13 mouse cellular contexts compared by ENCODE assay signal in the genomic region with DNA sequence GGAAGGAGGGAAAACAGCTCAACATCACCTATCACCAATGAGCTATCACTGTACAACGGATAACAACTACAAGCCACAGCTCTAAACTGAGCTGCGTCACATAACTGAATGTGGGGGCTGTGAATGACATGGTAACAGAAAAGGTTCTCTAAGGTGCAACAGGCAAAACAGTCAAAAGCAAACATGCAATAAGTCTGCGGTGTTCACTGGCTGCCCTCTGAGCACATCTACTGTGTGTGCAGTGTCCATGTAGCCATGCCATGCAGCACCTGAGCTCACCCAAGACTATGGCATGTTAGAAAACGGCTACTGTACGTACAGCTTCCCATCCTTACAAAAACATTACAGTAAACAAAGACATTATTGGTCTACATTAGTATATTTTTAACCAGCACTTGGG. TPM values are rescaled to one million over a fixed set of nuclear protein-coding genes. Genes with fewer than 3 reads are reported as not detected.
DNase-seq lines count a peak whose midpoint lies in the region; ATAC-seq lines count a peak whose summit lies in the region.
"Had no signal": no experiment of that assay in that cellular context is flagged by ENCODE, and none has a peak within 500 bp of the region (broad histone marks: within the 10 kb centered on the region; RNA-seq: fewer than 3 reads in every experiment).

No protein-coding gene starts in this region.

- no peaks in the 10 kb centered on the region for H3K9me3 ChIP-seq in embryonic facial prominence, embryonic 15.5 days (replicated peaks)
- no peaks in the 10 kb centered on the region for H3K9me3 ChIP-seq in embryonic facial prominence, embryonic 10.5 days
- no peaks in the 10 kb centered on the region for H3K9me3 ChIP-seq in heart, embryonic 10.5 days
- H3K9me3 ChIP-seq: embryonic facial prominence, embryonic 13.5 days; G1E had no signal

- peaks cover 63% of the 10 kb centered on the region for H3K36me3 ChIP-seq in embryonic facial prominence, embryonic 15.5 days
- peaks cover 88% of the 10 kb centered on the region for H3K36me3 ChIP-seq in embryonic facial prominence, embryonic 10.5 days (replicated peaks)
- peaks cover 72% of the 10 kb centered on the region for H3K36me3 ChIP-seq in heart, embryonic 10.5 days

- intact Hi-C loops in heart, postnatal 14 days (cut with DNase I) = loop anchor here (1.0 to 5.0 kb wide), 3 partner anchors 101 to 244 kb away; no protein-coding TSS in a partner anchor

- H3K27ac ChIP-seq in embryonic facial prominence, embryonic 15.5 days (replicated peaks) = peak overlapping the region; percentile 6; the same call in 1 of the 2 replicates
- no peak overlapping the region for H3K27ac ChIP-seq in embryonic facial prominence, embryonic 10.5 days (replicated peaks)
- no peak overlapping the region for H3K27ac ChIP-seq in heart, embryonic 10.5 days
- H3K27ac ChIP-seq: embryonic facial prominence, embryonic 13.5 days had no signal

- H3K4me3 ChIP-seq in embryonic facial prominence, embryonic 15.5 days (replicated peaks) = no peak overlapping the region
- H3K4me3 ChIP-seq in embryonic facial prominence, embryonic 10.5 days = no peak overlapping the region
- H3K4me3 ChIP-seq in heart, embryonic 10.5 days = no peak overlapping the region
- H3K4me3 ChIP-seq: embryonic facial prominence, embryonic 13.5 days had no signal

- no peak overlapping the region for H3K4me2 ChIP-seq in embryonic facial prominence, embryonic 15.5 days (replicated peaks)
- H3K4me2 ChIP-seq: embryonic facial prominence, embryonic 13.5 days had no signal

- no peaks in the 10 kb centered on the region for H3K27me3 ChIP-seq in embryonic facial prominence, embryonic 15.5 days
- no peaks in the 10 kb centered on the region for H3K27me3 ChIP-seq in embryonic facial prominence, embryonic 10.5 days (replicated peaks; ENCODE audit: low read depth, poor library complexity, severe bottlenecking)
- no peaks in the 10 kb centered on the region for H3K27me3 ChIP-seq in heart, embryonic 10.5 days (ENCODE audit: insufficient read depth, poor library complexity, severe bottlenecking)
- H3K27me3 ChIP-seq: CH12.LX; embryonic facial prominence, embryonic 13.5 days; Patski had no signal

- no peaks in the 10 kb centered on the region for H3K4me1 ChIP-seq in embryonic facial prominence, embryonic 15.5 days
- H3K4me1 ChIP-seq in embryonic facial prominence, embryonic 10.5 days = no peaks in the 10 kb centered on the region
- H3K4me1 ChIP-seq in heart, embryonic 10.5 days = no peaks in the 10 kb centered on the region
- H3K4me1 ChIP-seq: embryonic facial prominence, embryonic 13.5 days had no signal

- no peak overlapping the region for H3K9ac ChIP-seq in embryonic facial prominence, embryonic 15.5 days
- H3K9ac ChIP-seq: embryonic facial prominence, embryonic 13.5 days; forebrain, postnatal 0 days had no signal

- DNase-seq in embryonic facial prominence, embryonic 10.5 days (ENCODE audit: low spot score) = no peak
- DNase-seq in frontal cortex, postnatal 25 days (ENCODE audit: low spot score in 2 of 2) = no peak
- DNase-seq in heart, embryonic 10.5 days (ENCODE audit: low spot score) = peak; percentile 60
- DNase-seq in heart, postnatal 14 days = no peak
- DNase-seq: adrenal gland, adult 8-10 months had no signal

- ATAC-seq in embryonic facial prominence, embryonic 15.5 days (ENCODE audit: insufficient number of reproducible peaks, low FRiP score, low TSS enrichment, low read depth) = no peak
- 0 out of 2 replicates have a peak, but pooled peaks have one; percentile 8 for ATAC-seq in frontal cortex, adult (ENCODE audit: low TSS enrichment)
- ATAC-seq: forebrain, embryonic 14.5 days; Patski had no signal

- 93% methylated on average over 5 of the region's 5 CpGs for WGBS in embryonic facial prominence, embryonic 15.5 days
- WGBS in embryonic facial prominence, embryonic 10.5 days = 96% methylated on average over 5 of the region's 5 CpGs
- 88% methylated on average over 5 of the region's 5 CpGs for WGBS in heart, embryonic 10.5 days

RNA-seq across cellular contexts. Expression of gene Actr2, which starts 39.9 kb away (rescaled TPM):
- 111 and 115 TPM in 2 replicates for polyA plus RNA-seq in embryonic facial prominence, embryonic 15.5 days (2015; fragmentation: Nextera tagmentation; extraction: Ambion mirVana)
- 111 and 114 TPM in 2 replicates for polyA plus RNA-seq in embryonic facial prominence, embryonic 10.5 days (2016; fragmentation: Nextera tagmentation; extraction: Ambion mirVana)
- 97.5 and 105 TPM in 2 replicates for polyA plus RNA-seq in heart, embryonic 10.5 days (2016; fragmentation: Nextera tagmentation; extraction: Ambion mirVana)
- total RNA-seq in heart, postnatal 14 days (2021) = 10 to 100 TPM; 78.3 to 85.4 TPM
